Mouse (Mus musculus): ENCODE results near the gene Klk7. TPM values are rescaled to one million over a fixed set of nuclear protein-coding genes. Genes with fewer than 3 reads are reported as not detected.

Gene Klk7
- polyA plus RNA-seq (2014; fragmentation: Nextera tagmentation; extraction: Ambion mirVana): not detected in 2 replicates

DNA sequence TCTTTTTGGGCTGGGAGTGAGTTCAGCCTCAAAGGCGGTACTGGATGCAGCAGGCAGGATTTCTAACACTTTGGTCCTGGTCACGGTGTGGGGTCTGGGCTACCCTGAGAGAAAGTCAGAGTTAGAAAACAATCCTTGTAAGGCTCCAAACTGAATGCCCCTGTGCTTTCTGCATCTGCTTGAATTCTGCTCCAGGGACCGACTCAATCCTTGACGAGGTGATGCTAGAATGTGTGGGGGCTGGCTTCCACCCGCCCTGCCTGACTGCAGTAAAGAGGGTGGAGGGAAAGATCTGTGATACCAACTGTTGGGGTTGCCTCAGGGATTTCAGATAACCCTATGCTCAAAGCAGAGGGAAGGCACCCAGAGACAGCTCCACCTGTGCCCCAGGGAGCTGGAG lies at the start of gene Klk7:
Gene Klk7, plus strand, starts transcription at position 301 of the 400 bp plus-strand sequence.
- Histone ChIP-seq H3K36me3 (ENCODE audit: control insufficient read depth, insufficient read depth, low read length) (no peaks in the 10 kb centered on the region), H3K9ac (replicated peaks; ENCODE audit: low read depth, low read length) (no peak within 1 kb of the TSS), H3K9me3 (ENCODE audit: control insufficient read depth, low read length) (no peaks in the 10 kb centered on the region), H3K4me3 (ENCODE audit: low read depth, low read length) (no peak within 1 kb of the TSS), H3K4me1 (ENCODE audit: control insufficient read depth, insufficient read depth, low read length) (no peaks in the 10 kb centered on the region), H3K27me3 (ENCODE audit: control insufficient read depth, insufficient read depth, low read length) (no peaks in the 10 kb centered on the region), H3K4me2 (ENCODE audit: low read depth, low read length) (no peak within 1 kb of the TSS), H3K27ac (ENCODE audit: low read depth, low read length) (no peak within 1 kb of the TSS)
- no peak for ATAC-seq (ENCODE audit: low read depth)
- 65% methylated on average over 5 of the region's 5 CpGs for WGBS

- H3K27ac ChIP-seq (ENCODE audit: low read depth, low read length): no peak overlapping the region
- no peaks in the 10 kb centered on the region for H3K36me3 ChIP-seq (ENCODE audit: control insufficient read depth, insufficient read depth, low read length)
- H3K4me3 ChIP-seq (ENCODE audit: low read depth, low read length): no peak overlapping the region
- H3K4me1 ChIP-seq (ENCODE audit: control insufficient read depth, insufficient read depth, low read length): no peaks in the 10 kb centered on the region
- no peak for ATAC-seq (ENCODE audit: low read depth)
- H3K9me3 ChIP-seq (ENCODE audit: control insufficient read depth, low read length): no peaks in the 10 kb centered on the region
- 60% methylated on average over 8 of the region's 8 CpGs for WGBS
- no peaks in the 10 kb centered on the region for H3K27me3 ChIP-seq (ENCODE audit: control insufficient read depth, insufficient read depth, low read length)
- no peak overlapping the region for H3K9ac ChIP-seq (replicated peaks; ENCODE audit: low read depth, low read length)
- no peak overlapping the region for H3K4me2 ChIP-seq (ENCODE audit: low read depth, low read length)
These were observed 44.6 kb upstream of the Klk7 start for GRCm38 (mm10) chr7:43766484-43766883.

DNA sequence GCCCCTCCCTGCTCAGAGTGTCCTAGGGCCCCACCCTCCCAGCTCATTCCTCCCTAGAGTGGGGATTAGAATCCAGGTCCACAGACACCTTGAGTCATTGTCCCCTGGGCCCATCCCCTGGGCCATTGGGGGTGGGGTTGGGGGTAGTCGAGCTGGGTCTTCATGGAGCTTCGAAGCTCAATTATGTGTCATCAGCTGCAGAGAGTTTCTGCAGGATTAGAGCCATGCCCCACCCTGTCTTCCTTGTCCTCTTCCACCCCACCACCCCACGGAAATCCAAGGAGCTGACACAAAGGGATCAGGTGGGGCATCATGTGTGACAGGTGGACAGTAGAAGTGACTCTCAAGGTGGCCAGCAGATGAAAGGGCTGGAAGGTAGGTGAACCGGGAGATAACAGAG lies 42.5 kb upstream of the Klk7 start, which contains the start of gene Klk12:
Gene Klk12, plus strand, starts transcription at position 301 of the 400 bp plus-strand sequence.
- no peak for ATAC-seq (ENCODE audit: low read depth)
- Histone ChIP-seq H3K4me3 (ENCODE audit: low read depth, low read length) (no peak within 1 kb of the TSS), H3K27me3 (ENCODE audit: control insufficient read depth, insufficient read depth, low read length) (no peaks in the 10 kb centered on the region), H3K36me3 (ENCODE audit: control insufficient read depth, insufficient read depth, low read length) (no peaks in the 10 kb centered on the region), H3K9me3 (ENCODE audit: control insufficient read depth, low read length) (no peaks in the 10 kb centered on the region), H3K27ac (ENCODE audit: low read depth, low read length) (no peak within 1 kb of the TSS), H3K4me2 (ENCODE audit: low read depth, low read length) (no peak within 1 kb of the TSS), H3K9ac (replicated peaks; ENCODE audit: low read depth, low read length) (no peak within 1 kb of the TSS), H3K4me1 (ENCODE audit: control insufficient read depth, insufficient read depth, low read length) (no peaks in the 10 kb centered on the region)
- WGBS: 75% methylated on average over 4 of the region's 4 CpGs

DNA sequence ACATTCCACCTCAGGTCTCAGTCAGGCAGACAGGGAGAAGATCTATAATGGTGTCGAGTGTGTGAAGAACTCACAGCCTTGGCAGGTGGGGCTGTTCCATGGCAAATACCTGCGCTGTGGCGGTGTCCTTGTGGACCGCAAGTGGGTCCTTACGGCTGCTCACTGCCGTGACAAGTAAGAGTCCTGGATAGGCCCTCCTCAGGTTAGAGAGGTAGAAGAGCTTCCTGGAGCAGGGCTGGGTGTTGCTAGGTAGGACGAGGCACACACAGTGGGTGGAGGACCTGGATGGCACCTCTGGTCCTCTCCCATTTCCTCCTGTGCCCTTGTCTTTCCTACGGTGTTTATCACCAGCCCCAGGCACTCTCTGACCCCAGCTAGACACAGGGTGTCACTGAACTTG lies 41.5 kb upstream of the Klk7 start:
- no peaks in the 10 kb centered on the region for H3K27me3 ChIP-seq (ENCODE audit: control insufficient read depth, insufficient read depth, low read length)
- H3K4me3 ChIP-seq (ENCODE audit: low read depth, low read length): no peak overlapping the region
- no peak overlapping the region for H3K4me2 ChIP-seq (ENCODE audit: low read depth, low read length)
- H3K9ac ChIP-seq (replicated peaks; ENCODE audit: low read depth, low read length): no peak overlapping the region
- no peak overlapping the region for H3K27ac ChIP-seq (ENCODE audit: low read depth, low read length)
- WGBS: 93% methylated on average over 8 of the region's 8 CpGs
- H3K4me1 ChIP-seq (ENCODE audit: control insufficient read depth, insufficient read depth, low read length): no peaks in the 10 kb centered on the region
- H3K36me3 ChIP-seq (ENCODE audit: control insufficient read depth, insufficient read depth, low read length): no peaks in the 10 kb centered on the region
- H3K9me3 ChIP-seq (ENCODE audit: control insufficient read depth, low read length): no peaks in the 10 kb centered on the region
- ATAC-seq (ENCODE audit: low read depth): no peak

DNA sequence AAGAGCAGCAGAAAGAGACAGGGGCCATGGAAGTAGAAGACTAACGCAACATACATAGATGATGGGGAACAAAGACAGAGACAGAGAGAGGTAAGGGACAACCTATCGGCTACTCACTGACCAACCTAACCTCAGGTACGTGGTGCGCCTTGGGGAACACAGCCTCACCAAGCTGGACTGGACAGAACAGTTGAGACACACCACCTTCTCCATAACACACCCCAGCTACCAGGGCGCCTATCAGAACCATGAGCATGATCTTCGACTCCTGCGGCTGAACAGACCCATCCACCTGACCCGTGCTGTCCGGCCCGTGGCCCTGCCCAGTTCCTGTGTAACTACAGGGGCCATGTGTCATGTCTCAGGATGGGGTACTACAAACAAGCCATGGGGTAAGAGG lies 40.4 kb upstream of the Klk7 start:
- H3K36me3 ChIP-seq (ENCODE audit: control insufficient read depth, insufficient read depth, low read length): no peaks in the 10 kb centered on the region
- no peak overlapping the region for H3K27ac ChIP-seq (ENCODE audit: low read depth, low read length)
- ATAC-seq (ENCODE audit: low read depth): no peak
- no peak overlapping the region for H3K9ac ChIP-seq (replicated peaks; ENCODE audit: low read depth, low read length)
- H3K9me3 ChIP-seq (ENCODE audit: control insufficient read depth, low read length): no peaks in the 10 kb centered on the region
- H3K27me3 ChIP-seq (ENCODE audit: control insufficient read depth, insufficient read depth, low read length): no peaks in the 10 kb centered on the region
- H3K4me1 ChIP-seq (ENCODE audit: control insufficient read depth, insufficient read depth, low read length): no peaks in the 10 kb centered on the region
- 97% methylated on average over 10 of the region's 10 CpGs for WGBS
- no peak overlapping the region for H3K4me3 ChIP-seq (ENCODE audit: low read depth, low read length)
- H3K4me2 ChIP-seq (ENCODE audit: low read depth, low read length): no peak overlapping the region

- Histone ChIP-seq H3K36me3 (ENCODE audit: control insufficient read depth, insufficient read depth, low read length) (no peaks in the 10 kb centered on the region), H3K9me3 (ENCODE audit: control insufficient read depth, low read length) (no peaks in the 10 kb centered on the region), H3K4me1 (ENCODE audit: control insufficient read depth, insufficient read depth, low read length) (no peaks in the 10 kb centered on the region), H3K9ac (replicated peaks; ENCODE audit: low read depth, low read length) (no peak overlapping the region), H3K27me3 (ENCODE audit: control insufficient read depth, insufficient read depth, low read length) (no peaks in the 10 kb centered on the region), H3K27ac (ENCODE audit: low read depth, low read length) (no peak overlapping the region), H3K4me2 (ENCODE audit: low read depth, low read length) (no peak overlapping the region), H3K4me3 (ENCODE audit: low read depth, low read length) (no peak overlapping the region)
- WGBS: 91% methylated on average over 6 of the region's 6 CpGs
- no peak for ATAC-seq (ENCODE audit: low read depth)
These were observed 39.2 kb upstream of the Klk7 start for GRCm38 (mm10) chr7:43771916-43772315.

DNA sequence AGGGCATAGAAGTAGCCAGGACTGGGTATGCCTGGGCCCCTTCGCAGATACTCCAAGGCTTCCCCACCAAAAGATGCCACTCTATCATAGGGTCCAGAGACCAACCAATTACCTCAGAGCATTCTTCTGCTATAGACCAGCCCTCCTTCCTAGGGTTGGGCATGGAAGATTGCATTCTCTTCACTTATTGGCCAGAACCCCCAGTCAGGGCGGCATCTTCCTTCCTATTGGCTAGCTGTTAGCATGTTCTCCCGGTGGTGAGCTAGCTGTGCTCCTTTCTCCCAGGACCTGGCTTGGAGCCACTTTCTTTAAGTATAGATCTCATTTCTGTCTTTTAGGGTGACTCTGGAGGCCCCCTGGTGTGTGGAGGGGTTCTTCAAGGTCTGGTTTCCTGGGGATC lies 38.2 kb upstream of the Klk7 start:
- no peak overlapping the region for H3K4me3 ChIP-seq (ENCODE audit: low read depth, low read length)
- no peaks in the 10 kb centered on the region for H3K36me3 ChIP-seq (ENCODE audit: control insufficient read depth, insufficient read depth, low read length)
- no peaks in the 10 kb centered on the region for H3K9me3 ChIP-seq (ENCODE audit: control insufficient read depth, low read length)
- ATAC-seq (ENCODE audit: low read depth): no peak
- 77% methylated on average over 3 of the region's 3 CpGs for WGBS
- no peaks in the 10 kb centered on the region for H3K27me3 ChIP-seq (ENCODE audit: control insufficient read depth, insufficient read depth, low read length)
- H3K4me2 ChIP-seq (ENCODE audit: low read depth, low read length): no peak overlapping the region
- no peaks in the 10 kb centered on the region for H3K4me1 ChIP-seq (ENCODE audit: control insufficient read depth, insufficient read depth, low read length)
- H3K9ac ChIP-seq (replicated peaks; ENCODE audit: low read depth, low read length): no peak overlapping the region
- H3K27ac ChIP-seq (ENCODE audit: low read depth, low read length): no peak overlapping the region

DNA sequence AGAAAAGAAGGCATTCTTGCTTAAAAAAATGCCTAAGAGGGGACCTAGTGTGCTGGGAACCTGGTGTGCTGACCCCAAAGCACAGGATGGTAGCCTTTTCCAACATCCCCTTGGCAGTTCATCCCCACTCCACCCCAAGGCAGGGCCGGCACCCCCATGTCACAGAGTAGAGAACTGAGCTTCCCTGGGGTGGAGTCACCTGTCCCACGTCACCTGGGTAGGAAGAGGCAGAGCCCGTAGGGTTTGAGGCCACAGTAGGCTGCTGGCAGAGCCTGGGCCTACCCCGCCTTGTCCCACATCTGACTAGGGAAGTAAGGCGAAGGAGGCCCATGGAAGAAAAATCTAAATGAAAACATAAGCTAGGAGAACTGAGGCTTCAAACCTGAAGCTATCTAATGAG lies 36.7 kb upstream of the Klk7 start, which contains the start of gene Klk11:
Gene Klk11, plus strand, starts transcription at position 241 of the 400 bp plus-strand sequence.
- H3K4me2 ChIP-seq (ENCODE audit: low read depth, low read length): no peak within 1 kb of the TSS
- H3K27me3 ChIP-seq (ENCODE audit: control insufficient read depth, insufficient read depth, low read length): no peaks in the 10 kb centered on the region
- no peaks in the 10 kb centered on the region for H3K9me3 ChIP-seq (ENCODE audit: control insufficient read depth, low read length)
- H3K9ac ChIP-seq (replicated peaks; ENCODE audit: low read depth, low read length): no peak within 1 kb of the TSS
- no peak for ATAC-seq (ENCODE audit: low read depth)
- H3K4me3 ChIP-seq (ENCODE audit: low read depth, low read length): no peak within 1 kb of the TSS
- no peak within 1 kb of the TSS for H3K27ac ChIP-seq (ENCODE audit: low read depth, low read length)
- 97% methylated on average over 5 of the region's 5 CpGs for WGBS
- no peaks in the 10 kb centered on the region for H3K36me3 ChIP-seq (ENCODE audit: control insufficient read depth, insufficient read depth, low read length)
- H3K4me1 ChIP-seq (ENCODE audit: control insufficient read depth, insufficient read depth, low read length): no peaks in the 10 kb centered on the region

GRCm38 (mm10) chr7:43774802-43775201 lies 36.3 kb upstream of the Klk7 start:
- ATAC-seq (ENCODE audit: low read depth): no peak
- H3K36me3 ChIP-seq (ENCODE audit: control insufficient read depth, insufficient read depth, low read length): no peaks in the 10 kb centered on the region
- no peaks in the 10 kb centered on the region for H3K4me1 ChIP-seq (ENCODE audit: control insufficient read depth, insufficient read depth, low read length)
- H3K4me3 ChIP-seq (ENCODE audit: low read depth, low read length): no peak overlapping the region
- H3K27me3 ChIP-seq (ENCODE audit: control insufficient read depth, insufficient read depth, low read length): no peaks in the 10 kb centered on the region
- 74% methylated on average over 5 of the region's 6 CpGs for WGBS
- no peaks in the 10 kb centered on the region for H3K9me3 ChIP-seq (ENCODE audit: control insufficient read depth, low read length)
- H3K4me2 ChIP-seq (ENCODE audit: low read depth, low read length): no peak overlapping the region
- no peak overlapping the region for H3K9ac ChIP-seq (replicated peaks; ENCODE audit: low read depth, low read length)
- H3K27ac ChIP-seq (ENCODE audit: low read depth, low read length): no peak overlapping the region
